Mouse (Mus musculus) bone marrow macrophage, adult 2 months (primary cell): Measurements from ENCODE around the gene Plekha7.

ENCODE experiments used
- CTCF ChIP-seq: IDR thresholded peaks from 2 replicates; pipeline ENCODE4 v1.5.1; 2012; ENCODE audit warnings: low read depth, mild to moderate bottlenecking, low read length, moderate library complexity
- POLR2A ChIP-seq: IDR thresholded peaks from 2 replicates; pipeline ENCODE4 v1.6.1; 2012; ENCODE audit warnings: mild to moderate bottlenecking, low read depth, low read length, borderline replicate concordance

DNA sequence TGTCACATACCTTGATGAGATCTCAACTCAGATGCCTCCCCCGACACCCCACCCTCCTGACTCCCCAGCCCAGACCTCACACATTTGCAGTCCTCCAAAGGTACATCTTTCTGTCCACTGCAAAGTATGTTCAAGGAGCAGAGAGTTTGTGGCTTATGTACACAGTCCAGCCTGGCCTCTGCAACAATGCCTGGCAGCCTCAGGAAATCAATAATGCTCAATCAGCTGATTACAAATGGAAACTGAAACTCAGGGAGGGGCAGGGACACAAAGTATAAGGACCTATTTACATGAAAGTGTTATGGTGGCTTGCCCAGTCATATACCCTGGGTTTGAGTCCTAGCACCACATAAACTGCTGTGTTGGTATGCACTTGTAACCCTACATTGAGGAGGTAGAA, 23.0 kb downstream of the Plekha7 start:
- TF ChIP-seq CTCF = no peak
- no peak for TF ChIP-seq POLR2A
